Mouse (Mus musculus) cerebellum, postnatal 4 days (tissue): ENCODE data around the gene Tsen54.

Source experiments
- DNase-seq, 2 experiments: peaks; one replicate each; pipeline ENCODE4 v3.0.0; 2022; ENCODE audit warnings: low spot score in 2 of 2, mixed read lengths in 1 of 2

Gene Tsen54

GRCm38 (mm10) chr11:115814605-115815450, at the start of gene Tsen54:
TSS of gene Tsen54 (plus strand) at chr11:115814724.
- peak; percentile 76 to 90 for DNase-seq

DNA sequence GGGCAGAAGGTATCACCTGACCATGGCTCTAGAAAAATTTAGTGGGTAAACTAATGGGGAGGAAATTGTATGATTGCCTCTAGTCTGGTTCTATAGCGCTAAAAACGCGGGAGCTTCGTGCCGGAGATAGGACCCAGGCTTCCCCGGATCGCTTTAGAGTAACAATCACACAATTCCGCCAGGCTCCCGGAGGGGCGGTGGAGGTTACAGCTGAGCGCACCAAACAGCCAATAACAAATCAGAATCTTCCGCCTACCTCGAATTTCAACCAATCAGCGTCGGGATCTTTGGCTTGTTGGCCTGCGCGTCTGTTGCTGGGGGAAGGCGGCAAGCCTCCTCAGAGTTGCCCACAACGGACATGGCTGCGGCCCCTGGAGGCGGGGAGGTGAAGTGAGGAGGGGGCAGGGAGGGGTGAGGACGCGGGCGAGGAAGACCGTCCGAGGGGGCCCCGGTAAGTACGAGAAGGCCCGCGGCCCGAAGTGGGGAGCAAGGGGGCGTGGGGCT, 49.4 kb upstream of the Tsen54 start, which contains the start of gene Tmem94:
Gene Tmem94 (plus strand): TSS at position 331 of the 504 bp plus-strand sequence.
- DNase-seq, result peak; percentile 97 to 98

GRCm38 (mm10) chr11:115765607-115766141, 48.9 kb upstream of the Tsen54 start:
- DNase-seq, result peak in 1 of 2 experiments; percentile 68

DNA sequence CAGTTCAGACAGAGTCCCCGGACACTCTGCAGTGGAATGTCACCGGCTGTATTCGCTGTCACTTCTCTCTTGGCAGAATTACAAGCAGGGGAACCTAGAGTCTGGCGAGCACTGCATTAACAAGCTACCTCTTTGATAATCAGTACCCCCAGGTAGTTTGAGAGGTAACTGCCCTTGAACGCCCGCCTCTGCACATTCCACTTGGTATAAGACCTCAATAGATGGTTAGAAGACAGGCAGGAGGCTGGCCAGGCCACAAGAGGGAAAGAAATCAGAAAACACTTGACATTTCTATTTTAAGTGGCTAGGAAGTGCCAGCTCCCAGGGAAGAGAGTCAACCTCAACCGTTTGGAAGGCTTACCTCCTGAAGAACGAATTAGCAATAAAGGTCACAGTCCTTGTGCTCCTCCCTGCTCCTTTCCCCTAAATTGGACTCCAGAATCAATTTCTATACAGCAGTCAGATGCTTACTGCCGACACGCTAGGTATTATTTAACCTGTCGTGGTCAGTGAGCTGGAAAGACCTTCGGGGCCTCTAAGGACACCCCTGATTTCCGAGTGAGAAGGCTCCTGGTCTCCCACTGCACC, 48.1 kb upstream of the Tsen54 start:
- DNase-seq, result no peak

- DNase-seq, result no peak
Measured at GRCm38 (mm10) chr11:115766981-115767380, 47.5 kb upstream of the Tsen54 start.

DNA sequence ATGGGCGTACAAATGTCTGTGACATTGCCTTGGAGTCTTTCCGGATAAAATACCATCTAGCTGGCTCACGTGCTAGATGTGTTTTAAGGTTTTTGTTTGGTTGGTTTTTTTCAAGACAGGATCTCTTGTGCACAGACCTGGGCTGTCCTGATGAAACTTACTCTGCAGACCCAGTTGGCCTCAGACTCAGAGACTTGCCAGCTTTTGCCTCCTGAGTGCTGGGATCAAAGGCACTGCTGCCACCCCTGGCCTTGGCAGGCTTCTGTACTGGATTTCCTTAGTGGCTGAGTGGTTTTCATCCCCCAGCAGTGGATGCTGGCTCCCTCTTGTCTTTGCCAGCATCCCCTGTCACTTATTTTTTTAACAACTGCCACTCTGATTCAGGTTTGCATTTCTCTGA, 45.6 kb upstream of the Tsen54 start:
- no peak for DNase-seq

GRCm38 (mm10) chr11:115774653-115775052, 39.9 kb upstream of the Tsen54 start:
- no peak for DNase-seq

DNA sequence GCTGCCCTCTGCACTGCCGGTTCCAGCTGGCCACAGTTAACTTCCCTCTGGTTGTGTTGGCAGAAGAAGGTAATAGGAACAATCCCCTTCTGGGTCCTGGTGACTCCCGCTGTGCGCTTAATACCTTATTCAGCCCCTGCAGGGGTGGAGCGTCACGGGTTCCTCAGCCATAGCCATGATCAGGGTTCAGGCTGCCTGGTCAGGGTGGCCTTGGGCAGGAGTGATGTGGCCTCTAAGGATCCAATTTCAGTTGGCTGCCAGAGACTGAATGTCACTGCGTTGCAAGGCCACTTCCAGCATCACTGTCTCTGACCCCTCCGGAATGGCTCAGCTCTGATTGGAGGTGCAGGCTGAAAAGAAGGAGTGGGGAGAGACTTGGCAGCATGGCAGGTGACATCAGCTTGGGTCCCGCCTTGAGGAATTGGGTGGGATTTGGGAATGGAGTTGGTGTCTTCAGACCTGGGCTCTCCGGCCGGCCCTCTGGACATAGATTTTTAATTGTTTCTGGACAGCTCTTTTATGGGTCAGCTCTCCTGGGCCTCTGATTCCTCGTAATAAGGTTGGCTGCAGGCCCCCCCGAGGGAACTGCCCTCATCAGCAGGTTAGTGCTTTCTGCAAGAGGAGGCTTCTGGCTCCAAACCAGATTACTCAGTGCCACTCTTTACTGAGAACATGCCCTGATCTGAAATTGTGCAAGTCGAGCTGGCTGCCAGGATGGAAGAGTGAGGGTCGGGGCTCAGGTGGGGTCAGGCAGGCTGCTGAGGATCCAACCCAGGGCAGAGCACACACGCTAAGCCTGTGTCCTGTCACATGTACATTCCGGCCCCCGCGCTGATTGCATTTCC, 38.5 kb upstream of the Tsen54 start:
- no peak for DNase-seq

DNA sequence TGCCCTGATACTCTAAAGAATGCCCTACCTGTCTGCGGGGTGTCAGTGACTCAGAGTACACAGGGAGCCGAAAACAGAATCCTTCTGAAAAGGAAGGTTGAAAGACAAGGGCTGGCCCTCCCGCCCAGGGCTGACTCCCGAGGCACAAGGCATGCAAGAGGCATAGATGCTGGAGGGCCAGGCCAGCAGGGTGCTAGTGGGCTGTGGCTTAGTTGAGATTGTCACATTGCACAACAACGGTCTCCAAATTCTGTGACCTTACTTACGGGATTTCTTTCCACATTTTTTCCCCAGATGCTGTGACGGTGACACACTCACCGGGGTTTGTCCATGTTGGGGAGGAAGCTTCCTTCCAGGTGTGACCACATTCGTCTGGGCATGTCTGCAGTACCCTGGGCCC, 37.6 kb upstream of the Tsen54 start:
- no peak for DNase-seq

- DNase-seq, result no peak
Measured at GRCm38 (mm10) chr11:115777487-115778335, 36.8 kb upstream of the Tsen54 start.

- DNase-seq, result peak in 1 of 2 experiments; percentile 40
Measured at GRCm38 (mm10) chr11:115779038-115779571, 35.4 kb upstream of the Tsen54 start.

DNA sequence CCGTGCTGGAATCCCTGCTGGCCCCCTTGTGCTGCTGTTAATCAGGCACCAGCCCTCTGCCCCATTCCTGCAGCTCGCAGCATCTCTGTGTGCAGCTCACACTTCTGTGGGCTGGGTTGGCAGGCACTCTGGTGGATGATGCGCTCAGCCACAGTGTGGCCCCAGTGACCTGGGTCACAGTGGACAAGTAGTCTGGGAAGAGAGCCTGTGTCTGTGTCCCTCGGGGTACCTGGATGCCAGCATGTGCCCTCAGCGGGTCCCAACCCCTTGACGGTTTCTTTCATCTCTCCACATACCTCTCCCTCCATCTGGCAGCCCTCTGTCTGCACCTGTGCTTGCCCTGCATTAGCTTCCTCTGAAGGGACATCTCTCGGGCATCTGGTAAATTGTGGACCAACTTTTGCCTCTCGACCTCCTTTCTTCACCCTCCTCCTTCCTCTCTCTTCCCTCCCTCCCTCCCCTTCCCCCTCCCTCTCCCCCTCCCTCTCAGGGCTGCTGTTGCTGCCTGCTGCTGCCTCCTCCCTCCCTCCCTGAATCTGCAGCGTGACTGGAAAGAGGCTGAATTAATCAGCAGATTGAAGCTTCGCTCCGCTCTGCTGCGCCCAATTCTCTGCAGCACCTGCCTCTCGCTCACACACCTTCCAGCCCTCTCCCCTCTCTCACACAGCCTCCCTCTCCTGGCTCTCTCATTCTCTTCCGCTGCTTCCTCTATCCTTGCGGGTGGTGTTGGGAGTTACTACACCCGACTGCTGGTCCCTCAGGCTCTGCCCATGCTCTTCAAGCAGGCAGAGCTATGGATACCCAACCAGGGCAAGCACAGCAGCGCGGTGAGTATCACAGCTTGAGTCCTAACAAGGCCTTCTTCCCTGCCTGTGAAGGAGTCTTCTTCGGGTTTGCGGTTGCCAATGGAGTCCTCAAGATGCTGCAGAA, 34.1 kb upstream of the Tsen54 start:
- no peak for DNase-seq

DNA sequence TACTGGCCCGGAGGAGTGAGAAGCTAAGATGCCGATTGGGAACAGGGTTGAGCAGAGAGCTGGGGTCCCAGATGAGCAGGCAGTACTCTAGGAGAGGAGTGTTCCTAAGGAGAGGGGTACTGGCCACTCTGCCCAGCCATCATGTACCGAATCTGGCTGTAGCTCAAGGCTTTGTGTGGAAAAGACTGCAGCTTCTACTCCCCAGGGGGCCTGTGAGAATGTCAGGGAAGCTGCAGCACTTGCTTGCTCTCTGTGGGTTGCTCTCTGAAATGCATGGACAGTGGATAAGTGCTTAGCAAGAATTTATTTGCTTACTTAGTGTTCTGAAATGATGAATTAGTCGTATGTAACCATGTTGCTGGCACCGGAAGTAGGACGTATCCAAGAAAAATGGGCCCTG, 28.1 kb upstream of the Tsen54 start:
- no peak for DNase-seq

- peak in 1 of 2 experiments; percentile 52 for DNase-seq
Measured at GRCm38 (mm10) chr11:115789787-115790186, 24.7 kb upstream of the Tsen54 start.

- no peak for DNase-seq
Measured at GRCm38 (mm10) chr11:115791919-115792318, 22.6 kb upstream of the Tsen54 start.

- no peak for DNase-seq
Measured at GRCm38 (mm10) chr11:115792353-115792752, 22.2 kb upstream of the Tsen54 start.

GRCm38 (mm10) chr11:115796898-115797297, 17.6 kb upstream of the Tsen54 start:
- DNase-seq, result no peak

- no peak for DNase-seq
Measured at GRCm38 (mm10) chr11:115797665-115798064, 16.9 kb upstream of the Tsen54 start.

GRCm38 (mm10) chr11:115800981-115801380, 13.5 kb upstream of the Tsen54 start:
- DNase-seq, result no peak
